Mouse (Mus musculus) common myeloid progenitor, adult 5-6 weeks (primary cell): ENCODE data around the gene 1700022I11Rik. TPM values are rescaled to one million over a fixed set of nuclear protein-coding genes. Genes with fewer than 3 reads are reported as not detected.

Experiments used
- ATAC-seq: replicated peaks from 2 replicates; pipeline ENCODE4 v1.8.0; 2016; ENCODE audit warnings: low read depth, mild to moderate bottlenecking, moderate TSS enrichment, inconsistent platforms; ENCODE audit not compliant: poor library complexity, severe bottlenecking
- total RNA-seq: library from RNA; stranded (forward); fragments of 200-1000, 187-1606 nt; gene quantifications from 2 replicates; pipeline ENCODE4 v1.2.3, GENCODE M21; 2017

Gene 1700022I11Rik
- total RNA-seq, 1 experiment from 2014 or later, result 0.41 TPM

- ATAC-seq, result peak; percentile 95
Measured at GRCm38 (mm10) chr4:43000141-43000986, 31.0 kb downstream of the 1700022I11Rik start, which contains the start of gene Vcp. Gene Vcp, minus strand, starts transcription at chr4:43000507.

GRCm38 (mm10) chr4:43001272-43001671, 31.9 kb downstream of the 1700022I11Rik start:
- ATAC-seq, result no peak

- no peak for ATAC-seq
Measured at GRCm38 (mm10) chr4:43002756-43003439, 33.5 kb downstream of the 1700022I11Rik start.

- no peak for ATAC-seq
Measured at GRCm38 (mm10) chr4:43004951-43005350, 35.5 kb downstream of the 1700022I11Rik start.

GRCm38 (mm10) chr4:43005765-43006164, 36.4 kb downstream of the 1700022I11Rik start:
- ATAC-seq, result peak; percentile 70

GRCm38 (mm10) chr4:43010161-43011038, 41.0 kb downstream of the 1700022I11Rik start, which contains the start of gene Fancg:
Gene Fancg, minus strand, starts transcription at chr4:43010506.
- peak; percentile 88 for ATAC-seq

- ATAC-seq, result no peak
Measured at GRCm38 (mm10) chr4:43012091-43012490, 42.7 kb downstream of the 1700022I11Rik start.

GRCm38 (mm10) chr4:43018156-43018555, 48.8 kb downstream of the 1700022I11Rik start:
- ATAC-seq, result no peak

GRCm38 (mm10) chr4:43019176-43019575, 49.8 kb downstream of the 1700022I11Rik start:
- ATAC-seq, result no peak

- no peak for ATAC-seq
Measured at GRCm38 (mm10) chr4:43019641-43020465, 50.4 kb downstream of the 1700022I11Rik start.

- ATAC-seq, result no peak
Measured at GRCm38 (mm10) chr4:43020876-43021275, 51.5 kb downstream of the 1700022I11Rik start.

- ATAC-seq, result no peak
Measured at GRCm38 (mm10) chr4:43021341-43021740, 51.9 kb downstream of the 1700022I11Rik start.

GRCm38 (mm10) chr4:43024673-43025072, 55.3 kb downstream of the 1700022I11Rik start:
- ATAC-seq, result no peak

GRCm38 (mm10) chr4:43025084-43025960, 55.9 kb downstream of the 1700022I11Rik start, which contains the start of gene Pigo:
Gene Pigo, minus strand, starts transcription at chr4:43025819.
- ATAC-seq, result peak; percentile 91

GRCm38 (mm10) chr4:43029121-43029520, 59.7 kb downstream of the 1700022I11Rik start:
- ATAC-seq, result no peak

- ATAC-seq, result no peak
Measured at GRCm38 (mm10) chr4:43029749-43030148, 60.3 kb downstream of the 1700022I11Rik start.

GRCm38 (mm10) chr4:43030352-43030751, 60.9 kb downstream of the 1700022I11Rik start:
- no peak for ATAC-seq

GRCm38 (mm10) chr4:43030780-43031230, 61.4 kb downstream of the 1700022I11Rik start:
- peak; percentile 26 for ATAC-seq
